16 mouse cellular contexts compared by ENCODE assay signal in the genomic region with DNA sequence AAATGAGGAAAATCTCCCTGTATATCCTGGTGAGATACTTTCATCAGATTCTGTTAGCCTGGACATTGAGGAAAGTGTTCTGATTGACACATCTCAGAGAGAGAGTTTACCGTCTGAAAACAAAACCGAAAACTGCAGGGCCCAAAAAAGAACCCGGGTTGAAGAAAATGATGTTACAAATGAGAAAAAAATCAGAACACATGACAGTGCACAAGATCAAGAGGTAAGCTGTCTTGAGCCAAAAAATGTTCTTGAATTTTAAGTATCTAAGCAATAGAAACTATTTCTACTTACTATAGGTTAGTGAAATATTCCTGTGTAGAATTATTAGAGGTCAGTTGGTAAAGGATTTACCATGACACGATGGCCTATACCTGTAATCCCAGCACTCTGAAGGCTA. TPM values are rescaled to one million over a fixed set of nuclear protein-coding genes. Genes with fewer than 3 reads are reported as not detected.
A peak's percentile ranks its signal among the peaks of the same experiment; 100 is the strongest.
DNase-seq lines count a peak whose midpoint lies in the region; TF ChIP-seq lines count a peak whose summit lies in the region.
"Had no signal": no experiment of that assay in that cellular context is flagged by ENCODE, and none has a peak within 500 bp of the region (broad histone marks: within the 10 kb centered on the region; RNA-seq: fewer than 3 reads in every experiment).

No protein-coding gene starts in this region.

- peaks cover 10% of the 10 kb centered on the region; the same call in 1 of the 2 replicates for H3K79me2 ChIP-seq in CH12.LX (replicated peaks; ENCODE audit: control insufficient read depth, extremely low read depth, insufficient read depth, poor library complexity, severe bottlenecking)

- no peak for TF ChIP-seq RAD21 in CH12.LX (IDR thresholded peaks at IDR 0.05; ENCODE audit: low read depth, low read length)

- H3K27me3 ChIP-seq in CH12.LX (replicated peaks), result no peaks in the 10 kb centered on the region
- H3K27me3 ChIP-seq: Patski had no signal

- peak overlapping the region; percentile 94 for H3K27ac ChIP-seq in CH12.LX (ENCODE audit: insufficient read depth, low read depth)

- peaks cover 8 to 58% of the 10 kb centered on the region in 2 experiments for H3K36me3 ChIP-seq in CH12.LX (replicated peaks in 1 of 2; ENCODE audit: control insufficient read depth in 1 of 2, insufficient read depth in 1 of 2, low read length in 1 of 2)

- peaks cover 2 to 17% of the 10 kb centered on the region in 2 experiments; a peak in 2 of 4 replicates for H3K4me1 ChIP-seq in CH12.LX (ENCODE audit: control insufficient read depth in 1 of 2, insufficient read depth in 2 of 2)

- peak; percentile 17 for DNase-seq in CH12.LX (ENCODE audit: extremely low read depth)
- DNase-seq in layer of hippocampus, adult 18-20 months (ENCODE audit: low spot score in 2 of 2), result no peak
- DNase-seq: adrenal gland, adult 2 months; adrenal gland, adult 8-10 months; adrenal gland, postnatal 10 days; adrenal gland, postnatal 14 days; adrenal gland, postnatal 25 days; adrenal gland, postnatal 36 days; B cell, adult 2 months; cerebellum, adult 11 months; cerebellum, adult 11-12 months; cerebellum, adult 18-20 months; cerebellum, adult 2 months; cerebellum, adult 8-10 months had no signal

- H3K9me3 ChIP-seq in CH12.LX (replicated peaks; ENCODE audit: low read length), result no peaks in the 10 kb centered on the region
- H3K9me3 ChIP-seq: G1E had no signal

- in situ Hi-C loops in CH12.LX (cut with MboI; ENCODE audit: low pct_ligation_motif_present, low pct_unique_long_range_greater_than_20kb, low sequenced_read_pairs), result no loop called here

- H3K9ac ChIP-seq in CH12.LX (ENCODE audit: insufficient read depth, low read depth), result peak overlapping the region; percentile 89

- no peak for TF ChIP-seq POLR2A in CH12.LX (IDR thresholded peaks at IDR 0.05; ENCODE audit: low read depth, low read length)

- no peak for TF ChIP-seq CTCF in CH12.LX (conservative IDR thresholded peaks at IDR 0.05 in 1 of 2, IDR thresholded peaks at IDR 0.05 in 1 of 2; ENCODE audit: low read depth in 2 of 2, low read length in 2 of 2)

- peak overlapping the region in 2 of 3 experiments; percentile 23 to 38 for H3K4me3 ChIP-seq in CH12.LX (replicated peaks in 1 of 3; ENCODE audit: low read depth in 2 of 3, low read length in 2 of 3, poor library complexity in 1 of 3)

- no peak; the same call in 1 of the 2 replicates for TF ChIP-seq EP300 in CH12.LX (IDR thresholded peaks at IDR 0.05; ENCODE audit: low read length)

- dilution Hi-C loops in CH12.LX (cut with MboI; ENCODE audit: extremely low pct_ligation_motif_present, extremely low pct_unique_long_range_greater_than_20kb, low sequenced_read_pairs), result no loop called here

- H3K4me2 ChIP-seq in CH12.LX (ENCODE audit: insufficient read depth, low read depth, poor library complexity, severe bottlenecking), result peak overlapping the region; percentile 98

TF ChIP-seq in CH12.LX, 34 proteins besides CTCF, POLR2A, EP300 and RAD21:
- no peak for TF ChIP-seq PAX5 (IDR thresholded peaks at IDR 0.05; ENCODE audit: low read length)
- peak; percentile 10; the same call in 1 of the 2 replicates for TF ChIP-seq SIN3A (IDR thresholded peaks at IDR 0.05; ENCODE audit: low read length)
- TF ChIP-seq TCF12 (IDR thresholded peaks at IDR 0.05; ENCODE audit: low read depth, low read length), result no peak
- no peak for TF ChIP-seq CHD2 (IDR thresholded peaks at IDR 0.05; ENCODE audit: low read length)
- TF ChIP-seq USF1 (IDR thresholded peaks at IDR 0.05; ENCODE audit: low read depth, low read length), result no peak
- TF ChIP-seq E2F4 (IDR thresholded peaks at IDR 0.05; ENCODE audit: insufficient replicate concordance, low read depth, low read length), result no peak
- TF ChIP-seq MEF2A (IDR thresholded peaks at IDR 0.05; ENCODE audit: borderline replicate concordance, low read depth, low read length), result no peak
- TF ChIP-seq ZNF384 (IDR thresholded peaks at IDR 0.05; ENCODE audit: low read depth, low read length), result peak; percentile 77
- TF ChIP-seq ELF1 (IDR thresholded peaks at IDR 0.05; ENCODE audit: low read depth, low read length), result no peak
- TF ChIP-seq CHD1 (IDR thresholded peaks at IDR 0.05; ENCODE audit: low read depth, low read length), result 0 out of 2 replicates have a peak, but pooled peaks have one; percentile 65
- TF ChIP-seq IRF4 (IDR thresholded peaks at IDR 0.05; ENCODE audit: low read depth, low read length), result peak; percentile 13; the same call in 1 of the 2 replicates
- no peak for TF ChIP-seq NRF1 (IDR thresholded peaks at IDR 0.05; ENCODE audit: low read depth, low read length)
- no peak for TF ChIP-seq SMC3 (IDR thresholded peaks at IDR 0.05; ENCODE audit: low read depth, low read length)
- TF ChIP-seq MYC (IDR thresholded peaks at IDR 0.05; ENCODE audit: low read depth, low read length), result no peak
- TF ChIP-seq HCFC1 (IDR thresholded peaks at IDR 0.05; ENCODE audit: low read depth, low read length), result no peak
- TF ChIP-seq GABPA (IDR thresholded peaks at IDR 0.05; ENCODE audit: insufficient replicate concordance, low read depth, low read length), result no peak

RNA-seq across cellular contexts. Expression of gene Knl1, which starts 25.5 kb away (rescaled TPM):
- total RNA-seq in CH12.LX (2012; rRNA removed), result 19.9 and 23.3 TPM in 2 replicates
- total RNA-seq in CH12.LX (2014; rRNA removed), result 23.8 and 29.6 TPM in 2 replicates
- polyA plus RNA-seq in CH12.LX (2012; ENCODE audit: insufficient read length, low read depth), result 13.7 and 16.2 TPM in 2 replicates
- total RNA-seq in layer of hippocampus, adult 18-20 months (2021), result under 1 TPM; 0.05 to 0.07 TPM

RNA-seq across cellular contexts. Expression of gene Rpusd2, which starts 37.8 kb away (rescaled TPM):
- total RNA-seq in CH12.LX (2012; rRNA removed) (14.7 and 14.8 TPM in 2 replicates), CH12.LX (2014; rRNA removed) (9.3 and 10.7 TPM in 2 replicates)
- polyA plus RNA-seq in CH12.LX (2012; ENCODE audit: insufficient read length, low read depth), result 12.3 and 13.7 TPM in 2 replicates
- 1 to 10 TPM; 7.6 to 9.0 TPM for total RNA-seq in layer of hippocampus, adult 18-20 months (2021)

RNA-seq across cellular contexts. Expression of gene Rad51, which starts 40.2 kb away (rescaled TPM):
- 40.5 and 45.0 TPM in 2 replicates for total RNA-seq in CH12.LX (2012; rRNA removed)
- 16.1 and 18.6 TPM in 2 replicates for total RNA-seq in CH12.LX (2014; rRNA removed)
- 87.5 and 109 TPM in 2 replicates for polyA plus RNA-seq in CH12.LX (2012; ENCODE audit: insufficient read length, low read depth)
- 1 to 10 TPM in 1 of 2 experiments, under 1 TPM in 1; 0.46 to 1.2 TPM for total RNA-seq in layer of hippocampus, adult 18-20 months (2021)

RNA-seq across cellular contexts. Expression of gene Ccdc32, which starts 43.2 kb away (rescaled TPM):
- total RNA-seq in CH12.LX (2012; rRNA removed) (11.7 and 13.9 TPM in 2 replicates), CH12.LX (2014; rRNA removed) (17.6 and 18.3 TPM in 2 replicates)
- polyA plus RNA-seq in CH12.LX (2012; ENCODE audit: insufficient read length, low read depth), result 11.5 and 11.8 TPM in 2 replicates
- 10 to 100 TPM; 55.6 to 56.3 TPM for total RNA-seq in layer of hippocampus, adult 18-20 months (2021)

Comparison
In these comparisons a context has a peak if more than half of its experiments do, and no peak if none do; other contexts are left out.
1. RNA of gene Knl1, which starts 25.5 kb away (total RNA-seq): 19.9 to 29.6 TPM in CH12.LX; 0.05 to 0.07 TPM in layer of hippocampus, adult 18-20 months; every median in the first group is over 10 times any median in the second.
2. RNA of gene Rad51, which starts 40.2 kb away (total RNA-seq): 16.1 to 45.0 TPM in CH12.LX; 0.46 to 1.2 TPM in layer of hippocampus, adult 18-20 months; every median in the first group is over 4 times any median in the second.